Mouse (Mus musculus) layer of hippocampus, adult 2 months (tissue): ENCODE data around the gene Gm45021. TPM values are rescaled to one million over a fixed set of nuclear protein-coding genes. Genes with fewer than 3 reads are reported as not detected.

ENCODE experiments used
- DNase-seq, 2 experiments: peaks; one replicate each; pipeline ENCODE4 v3.0.0; 2022; ENCODE audit warnings: low spot score in 2 of 2
- H3K27ac ChIP-seq: fragments of 200-600 bp; 2 replicates; pipeline ENCODE4 v1.8.1; 2022
- H3K4me3 ChIP-seq: fragments of 200-600 bp; 2 replicates; pipeline ENCODE4 v1.8.1; 2022; ENCODE audit warnings: mild to moderate bottlenecking
- CTCF ChIP-seq: fragments of 200-600 bp; conservative IDR thresholded peaks from 2 replicates; pipeline ENCODE4 v1.8.1; 2022; ENCODE audit warnings: antibody characterized with exemption, mild to moderate bottlenecking, moderate library complexity
- long read RNA-seq, 2 experiments: library from polyadenylated mRNA; stranded (forward); transcript quantifications; one replicate each; pipeline ENCODE4 v2.0.0; 2021; ENCODE audit warnings: borderline mapping rate in 2 of 2
- total RNA-seq, 2 experiments: library from RNA; stranded (reverse); gene quantifications; 2 replicates each; pipeline ENCODE4 v1.2.3; 2021

The Gm45021 gene
- not detected for total RNA-seq
- long read RNA-seq, experiment 1: 0 reads
- long read RNA-seq, experiment 2: 0 reads

DNA sequence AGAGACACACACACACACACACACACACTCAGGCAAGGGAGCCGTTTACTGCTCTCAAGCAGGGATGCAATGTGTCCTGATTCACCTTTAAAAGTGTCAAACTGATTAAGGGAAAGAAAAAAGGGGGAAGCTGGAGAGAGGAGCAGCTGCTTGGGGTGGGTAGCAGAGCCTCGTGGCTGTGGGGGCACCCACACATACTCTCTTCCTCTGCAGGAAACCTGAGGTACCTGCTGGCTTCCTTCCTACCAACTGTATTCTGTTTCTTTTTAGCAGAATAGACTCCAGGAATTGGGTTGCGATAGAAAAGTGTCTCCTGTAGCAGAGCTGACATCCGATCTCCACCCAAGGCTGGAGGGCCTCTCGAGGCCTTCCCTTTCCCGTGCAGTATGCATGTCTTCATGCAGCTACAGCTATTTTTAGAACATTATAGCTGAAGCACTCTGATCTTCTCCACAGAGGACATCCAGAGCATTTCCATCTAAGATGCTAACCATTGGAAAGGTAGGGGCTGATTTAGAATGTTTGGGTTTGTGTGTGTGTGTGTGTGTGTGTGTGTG lies at the start of gene Gm45021:
Gene Gm45021, plus strand, starts transcription at position 417 of the 557 bp plus-strand sequence.
- no peak within 1 kb of the TSS for H3K27ac ChIP-seq
- no peak for TF ChIP-seq CTCF

GRCm38 (mm10) chr6:48539860-48540259 lies 49.5 kb upstream of the Gm45021 start:
- no peak for DNase-seq
- Histone ChIP-seq H3K27ac (no peak overlapping the region), H3K4me3 (no peak overlapping the region)
- TF ChIP-seq CTCF: no peak

More for the DNA sequence above, at the start of gene Gm45021:
- no peak for DNase-seq
- H3K4me3 ChIP-seq: no peak within 1 kb of the TSS

DNA sequence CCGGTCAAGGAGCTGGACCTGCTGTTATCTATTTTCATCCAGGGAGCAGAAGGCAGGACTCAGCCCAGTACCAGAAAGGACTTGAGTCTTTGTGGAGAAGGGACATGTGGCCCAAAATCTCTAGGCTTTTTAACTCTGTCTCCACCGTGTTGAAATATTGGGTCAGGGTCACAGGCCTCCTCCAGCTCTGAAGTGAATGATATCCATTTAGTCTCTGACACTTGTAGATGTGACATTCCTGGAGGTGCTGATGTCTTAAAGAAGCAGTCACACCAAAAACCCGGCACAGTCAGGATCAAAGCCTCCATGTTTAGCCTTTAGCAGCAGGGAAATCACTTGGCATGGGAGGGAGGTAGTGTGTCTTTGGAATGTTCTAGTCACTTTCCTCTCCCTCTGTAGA lies 48.7 kb upstream of the Gm45021 start:
- H3K27ac ChIP-seq: no peak overlapping the region
- TF ChIP-seq CTCF: no peak
- no peak for DNase-seq
- H3K4me3 ChIP-seq: no peak overlapping the region

GRCm38 (mm10) chr6:48541560-48542450 lies 47.6 kb upstream of the Gm45021 start:
- peak overlapping the region; percentile 18; the same call in 1 of the 2 replicates for H3K27ac ChIP-seq
- TF ChIP-seq CTCF: no peak

GRCm38 (mm10) chr6:48542631-48543030 lies 46.8 kb upstream of the Gm45021 start:
- DNase-seq: no peak
- no peak overlapping the region for H3K4me3 ChIP-seq
- H3K27ac ChIP-seq: no peak overlapping the region
- TF ChIP-seq CTCF: no peak

More at GRCm38 (mm10) chr6:48541560-48542450, 47.6 kb upstream of the Gm45021 start:
- H3K4me3 ChIP-seq: no peak overlapping the region
- DNase-seq: no peak

- Histone ChIP-seq H3K4me3 (no peak overlapping the region), H3K27ac (no peak overlapping the region)
- TF ChIP-seq CTCF: no peak
- no peak for DNase-seq
Measured at GRCm38 (mm10) chr6:48545251-48545650, 44.2 kb upstream of the Gm45021 start.

GRCm38 (mm10) chr6:48546271-48546670 lies 43.1 kb upstream of the Gm45021 start:
- DNase-seq: peak in 1 of 2 experiments; percentile 41
- Histone ChIP-seq H3K27ac (no peak overlapping the region), H3K4me3 (no peak overlapping the region)
- TF ChIP-seq CTCF: peak; percentile 57

- DNase-seq: no peak
Measured at GRCm38 (mm10) chr6:48546858-48547257, 42.6 kb upstream of the Gm45021 start.

GRCm38 (mm10) chr6:48548314-48548713 lies 41.1 kb upstream of the Gm45021 start:
- no peak for DNase-seq
- Histone ChIP-seq H3K4me3 (no peak overlapping the region), H3K27ac (no peak overlapping the region)
- no peak for TF ChIP-seq CTCF

More at GRCm38 (mm10) chr6:48546858-48547257, 42.6 kb upstream of the Gm45021 start:
- H3K4me3 ChIP-seq: no peak overlapping the region
- no peak overlapping the region for H3K27ac ChIP-seq
- no peak for TF ChIP-seq CTCF

DNA sequence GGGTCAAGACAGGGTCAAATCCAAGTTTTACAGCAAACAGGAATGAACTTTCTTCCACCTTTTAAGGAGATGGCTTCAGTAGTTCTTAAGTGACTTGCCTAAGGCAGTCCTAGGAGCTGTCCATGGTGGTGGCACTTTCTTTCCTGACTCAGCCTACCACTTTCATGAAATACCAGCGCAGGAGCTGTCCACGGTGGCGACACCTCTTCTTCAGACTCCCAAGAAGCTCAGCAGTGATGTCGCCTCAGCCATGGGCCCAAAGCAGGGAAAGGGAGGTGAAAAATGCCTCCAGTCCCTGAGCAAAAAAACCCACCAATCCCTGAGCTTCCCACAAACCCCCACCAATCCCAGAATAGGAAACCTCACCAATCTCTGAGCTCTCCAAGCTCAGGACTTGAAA lies 36.5 kb upstream of the Gm45021 start:
- TF ChIP-seq CTCF: no peak
- Histone ChIP-seq H3K4me3 (no peak overlapping the region), H3K27ac (no peak overlapping the region)
- no peak for DNase-seq

DNA sequence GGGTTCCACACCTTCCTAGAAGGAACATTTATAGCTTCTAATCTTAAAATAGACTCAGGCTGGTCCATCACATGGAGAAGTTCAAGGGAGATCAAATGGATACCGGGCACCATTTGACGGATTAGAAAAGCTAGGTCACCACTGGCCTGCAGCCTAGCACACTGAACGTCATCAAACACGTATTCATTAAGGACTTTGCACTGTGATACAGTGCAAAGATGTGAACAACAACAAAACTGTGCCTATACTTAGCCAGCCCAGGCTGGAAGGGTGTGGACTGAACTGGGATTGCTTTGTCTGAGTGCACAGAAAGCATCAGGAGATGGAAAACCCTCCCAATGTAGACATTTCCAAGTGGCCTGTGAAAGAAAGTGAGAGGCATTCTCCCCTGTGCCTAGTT lies 35.6 kb upstream of the Gm45021 start:
- TF ChIP-seq CTCF: no peak

DNA sequence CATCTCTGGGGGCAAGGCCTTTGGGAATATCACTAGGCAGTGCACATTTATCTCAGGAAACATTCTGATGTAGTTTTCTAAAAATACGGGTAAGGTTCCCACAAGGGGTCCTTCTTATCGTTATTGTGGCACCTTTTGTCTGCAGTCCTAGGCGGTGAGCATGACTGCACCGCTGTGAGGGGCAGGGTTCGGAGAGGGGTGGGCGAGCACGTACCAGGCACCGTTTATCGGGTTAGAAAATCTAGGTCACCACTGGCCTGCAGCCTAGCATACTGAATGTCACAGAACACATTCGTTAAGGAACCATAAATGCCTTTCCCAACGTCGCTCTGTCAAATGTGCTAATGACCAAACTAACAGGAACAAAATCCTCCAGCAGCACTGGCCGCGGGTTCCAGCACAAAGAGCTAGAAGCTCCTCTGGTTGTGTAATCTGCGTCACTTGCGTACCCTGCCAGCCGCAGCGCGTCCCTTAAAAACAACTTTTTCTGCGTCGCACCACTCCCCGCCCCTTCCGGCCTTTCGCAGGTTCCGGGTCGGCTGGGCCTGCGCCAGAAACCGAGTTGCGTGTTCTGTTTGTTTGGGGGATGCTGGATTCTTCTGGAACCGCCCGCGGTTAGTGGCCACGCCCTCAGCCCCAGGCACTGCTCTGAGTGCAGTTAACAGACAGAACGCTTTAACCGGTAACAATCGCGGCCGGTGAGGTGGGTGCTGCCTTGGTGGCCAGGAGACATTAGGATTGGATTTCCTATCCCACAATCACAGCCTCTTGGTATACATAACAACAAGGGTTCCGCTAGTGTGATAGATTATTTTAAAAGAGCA lies 34.9 kb upstream of the Gm45021 start, which contains the start of gene Lrrc61:
Gene Lrrc61, plus strand, starts transcription at position 517 of the 824 bp plus-strand sequence.
- no peak for TF ChIP-seq CTCF
- Histone ChIP-seq H3K4me3 (peak within 1 kb of the TSS; percentile 84), H3K27ac (peak within 1 kb of the TSS; percentile 100)
- DNase-seq: peak; percentile 96 to 99

More for the DNA sequence above, 35.6 kb upstream of the Gm45021 start:
- no peak for DNase-seq
- Histone ChIP-seq H3K27ac (peak overlapping the region; percentile 100), H3K4me3 (peak overlapping the region; percentile 84)
